Mouse (Mus musculus) erythroblast, embryonic 14.5 days (primary cell): ENCODE results near the gene Vmn1r226. TPM values are rescaled to one million over a fixed set of nuclear protein-coding genes. Genes with fewer than 3 reads are reported as not detected.

Source experiments
- H3K27me3 ChIP-seq: 2 replicates; pipeline ENCODE4 v1.6.1; 2012; ENCODE audit warnings: inconsistent platforms; ENCODE audit not compliant: control insufficient read depth
- H3K36me3 ChIP-seq: 2 replicates; pipeline ENCODE4 v1.6.1; 2012; ENCODE audit warnings: mild to moderate bottlenecking, inconsistent platforms; ENCODE audit not compliant: control insufficient read depth
- H3K4me1 ChIP-seq: 2 replicates; pipeline ENCODE4 v1.6.1; 2012; ENCODE audit warnings: inconsistent platforms; ENCODE audit not compliant: control insufficient read depth
- H3K4me3 ChIP-seq: replicated peaks from 2 replicates; pipeline ENCODE3; 2012; ENCODE audit warnings: moderate library complexity, mild to moderate bottlenecking, inconsistent platforms
- H3K9me3 ChIP-seq: 2 replicates; pipeline ENCODE4 v1.6.1; 2012; ENCODE audit warnings: low read length, inconsistent platforms, mixed read lengths; ENCODE audit not compliant: control insufficient read depth
- GATA1 ChIP-seq: IDR thresholded peaks from 2 replicates; pipeline ENCODE4 v1.6.1; 2012; ENCODE audit warnings: low read length, inconsistent platforms, mixed read lengths
- TAL1 ChIP-seq: IDR thresholded peaks from 3 replicates; pipeline ENCODE4 v1.6.1; 2012; ENCODE audit warnings: low read length, inconsistent platforms, mixed read lengths
- polyA plus RNA-seq: library from polyadenylated mRNA; stranded (reverse); fragments of >175 nt; gene quantifications from 2 replicates; pipeline ENCODE4 v1.2.3, GENCODE M21; 2012

Gene Vmn1r226
- polyA plus RNA-seq, result not detected in 2 replicates

DNA sequence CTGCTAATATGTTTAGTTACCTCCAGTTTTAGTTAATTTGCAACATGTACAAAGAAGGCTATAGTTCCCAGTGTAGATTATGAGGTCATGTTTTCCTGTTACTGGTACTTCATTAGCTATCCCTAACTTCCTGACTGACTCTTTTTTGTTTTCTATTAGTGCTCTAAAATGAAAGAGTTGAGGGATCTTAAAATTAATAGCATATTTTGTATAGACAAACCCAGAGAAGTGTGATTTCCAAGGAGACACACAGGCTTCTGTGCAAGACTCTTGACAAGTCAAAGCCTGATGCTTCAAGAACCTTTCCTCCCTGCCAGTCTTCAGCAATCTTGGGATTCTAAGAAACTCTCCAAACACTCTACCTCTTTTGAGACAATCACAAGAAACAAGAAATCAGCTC lies at the start of gene Vmn1r226:
Vmn1r226 (plus strand) TSS at position 301 of the 400 bp plus-strand sequence.
- TF ChIP-seq TAL1 (no peak), GATA1 (no peak)
- Histone ChIP-seq H3K27me3 (no peaks in the 10 kb centered on the region), H3K4me3 (no peak within 1 kb of the TSS), H3K4me1 (no peaks in the 10 kb centered on the region), H3K9me3 (no peaks in the 10 kb centered on the region), H3K36me3 (no peaks in the 10 kb centered on the region)

DNA sequence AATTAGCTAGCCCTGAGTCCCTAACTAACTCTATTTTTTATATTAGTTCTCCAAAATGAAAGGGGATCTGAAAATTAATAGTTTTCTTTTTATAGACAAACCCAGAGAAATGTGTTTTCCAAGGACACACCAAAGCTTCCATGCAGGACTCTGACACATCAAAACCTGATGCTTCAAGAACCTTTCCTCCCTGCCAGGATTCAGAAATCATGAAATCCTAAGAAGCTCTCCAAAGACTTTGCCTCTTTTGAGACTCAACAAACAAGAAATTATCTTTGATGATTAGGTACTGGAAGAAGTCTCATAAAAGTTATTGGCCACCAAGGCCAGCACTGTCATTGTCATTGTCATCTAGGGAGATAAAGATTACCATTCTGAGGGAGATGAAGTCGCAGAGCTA lies 46.9 kb downstream of the Vmn1r226 start, which contains the start of gene Vmn1r227:
Vmn1r227 (plus strand) TSS at position 301 of the 400 bp plus-strand sequence.
- Histone ChIP-seq H3K36me3 (no peaks in the 10 kb centered on the region), H3K27me3 (no peaks in the 10 kb centered on the region), H3K9me3 (no peaks in the 10 kb centered on the region), H3K4me1 (no peaks in the 10 kb centered on the region), H3K4me3 (no peak within 1 kb of the TSS)
- TF ChIP-seq TAL1, result no peak
- no peak for TF ChIP-seq GATA1

Other genes with a start within 250 kb of the Vmn1r226 start
- gene Vmn2r108, start 201.5 kb upstream of the Vmn1r226 start, polyA plus RNA-seq, result not detected in 2 replicates
- gene Vmn1r225, start 184.7 kb upstream of the Vmn1r226 start, polyA plus RNA-seq, result not detected in 2 replicates
- not detected in 2 replicates for gene Vmn2r109, start 118.1 kb upstream of the Vmn1r226 start, polyA plus RNA-seq
- gene Vmn2r110, start 86.4 kb upstream of the Vmn1r226 start, polyA plus RNA-seq, result not detected in 2 replicates
- not detected in 2 replicates for gene Fpr-rs3, start 58.0 kb upstream of the Vmn1r226 start, polyA plus RNA-seq
- gene Vmn1r227, start 47.0 kb downstream of the Vmn1r226 start, polyA plus RNA-seq, result not detected in 2 replicates
- gene Vmn1r228, start 103.3 kb downstream of the Vmn1r226 start, polyA plus RNA-seq, result not detected in 2 replicates
- not detected in 2 replicates for gene Vmn1r229, start 128.7 kb downstream of the Vmn1r226 start, polyA plus RNA-seq
- gene Vmn1r230, start 157.6 kb downstream of the Vmn1r226 start, polyA plus RNA-seq, result not detected in 2 replicates
- gene Vmn1r231, start 222.2 kb downstream of the Vmn1r226 start, polyA plus RNA-seq, result not detected in 2 replicates
- not detected in 2 replicates for gene Vmn1r232, start 236.9 kb downstream of the Vmn1r226 start, polyA plus RNA-seq